In the genomic region with DNA sequence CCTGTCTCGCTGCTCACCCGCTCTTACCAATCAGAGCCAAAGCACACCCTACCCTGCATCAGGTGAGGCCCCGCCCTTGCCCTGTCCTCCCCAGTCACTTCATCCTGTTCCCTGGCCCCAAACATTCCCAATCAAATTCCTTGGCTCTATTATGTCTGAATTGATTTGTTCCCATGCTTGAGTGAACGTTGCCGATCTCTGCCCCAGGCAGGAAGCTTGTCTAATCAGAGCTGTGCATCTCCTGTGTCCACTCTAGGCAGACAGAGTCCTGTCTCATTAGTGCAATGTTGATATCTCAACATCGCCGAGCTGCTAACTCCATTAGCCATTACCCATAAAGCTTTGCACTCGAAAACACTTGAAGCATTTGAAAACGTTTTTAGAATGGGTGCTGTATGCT, we compare ENCODE assay signal across 23 mouse cellular contexts.
DNase-seq lines count a peak whose midpoint lies in the region; ATAC-seq and TF ChIP-seq lines count a peak whose summit lies in the region.
"Had no signal": no experiment of that assay in that cellular context is flagged by ENCODE, and none has a peak within 500 bp of the region (broad histone marks: within the 10 kb centered on the region; RNA-seq: fewer than 3 reads in every experiment).

No protein-coding gene starts in this region.

- H3K9ac ChIP-seq in kidney, postnatal 0 days (ENCODE audit: low read depth, low read length), result no peak overlapping the region
- H3K9ac ChIP-seq: embryonic facial prominence, embryonic 15.5 days; heart, embryonic 15.5 days; hindbrain, embryonic 14.5 days had no signal

- peak; percentile 6 for DNase-seq in kidney, adult 11 months
- DNase-seq in kidney, adult 9 months, result no peak
- DNase-seq in kidney, postnatal 0 days (ENCODE audit: low spot score), result no peak
- no peak for DNase-seq in kidney, postnatal 36 days
- DNase-seq in Muller cell, postnatal 12 days (ENCODE audit: inconsistent ontology term), result peak; percentile 63
- no peak for DNase-seq in spleen, adult 18-20 months
- DNase-seq: adrenal gland, adult 8-10 months; adrenal gland, postnatal 36 days; cerebellum, adult 2 months; cerebellum, postnatal 10 days; embryo, embryonic 11 days; gastrocnemius, adult 2 months; gastrocnemius, postnatal 25 days; heart, postnatal 14 days had no signal

- H3K27ac ChIP-seq in kidney, postnatal 0 days, result no peak overlapping the region
- H3K27ac ChIP-seq: embryonic facial prominence, embryonic 15.5 days; forebrain, embryonic 10.5 days; gastrocnemius, adult 2 months; heart, embryonic 15.5 days; hindbrain, embryonic 10.5 days; hindbrain, embryonic 14.5 days had no signal

- no peaks in the 10 kb centered on the region for H3K9me3 ChIP-seq in kidney, postnatal 0 days (replicated peaks; ENCODE audit: low read length)
- H3K9me3 ChIP-seq: embryonic facial prominence, embryonic 15.5 days; heart, embryonic 15.5 days; hindbrain, embryonic 10.5 days had no signal

- H3K27me3 ChIP-seq in kidney, postnatal 0 days (ENCODE audit: insufficient read depth, low read length), result no peaks in the 10 kb centered on the region
- H3K27me3 ChIP-seq: CH12.LX; embryonic facial prominence, embryonic 15.5 days; heart, embryonic 15.5 days had no signal

- peak overlapping the region; percentile 17; the same call in 1 of the 2 replicates for H3K4me2 ChIP-seq in kidney, postnatal 0 days (ENCODE audit: low read length)
- H3K4me2 ChIP-seq: embryonic facial prominence, embryonic 15.5 days; heart, embryonic 11.5 days; heart, embryonic 15.5 days; hindbrain, embryonic 14.5 days had no signal

- ATAC-seq in kidney, postnatal 0 days (replicated peaks; ENCODE audit: low FRiP score, low read depth), result 0 out of 2 replicates have a peak, but pooled peaks have one; percentile 52
- ATAC-seq: forebrain, embryonic 14.5 days had no signal

- H3K4me1 ChIP-seq in kidney, postnatal 0 days (replicated peaks; ENCODE audit: insufficient read depth, low read length), result no peaks in the 10 kb centered on the region
- H3K4me1 ChIP-seq: embryonic facial prominence, embryonic 15.5 days; heart, embryonic 15.5 days had no signal

- H3K36me3 ChIP-seq in kidney, postnatal 0 days (ENCODE audit: insufficient read depth, low read length), result no peaks in the 10 kb centered on the region
- H3K36me3 ChIP-seq: embryonic facial prominence, embryonic 15.5 days; forebrain, embryonic 10.5 days; heart, embryonic 15.5 days; hindbrain, embryonic 10.5 days had no signal

- no peak overlapping the region for H3K4me3 ChIP-seq in kidney, postnatal 0 days (replicated peaks; ENCODE audit: low read depth, low read length)
- H3K4me3 ChIP-seq: embryonic facial prominence, embryonic 15.5 days; erythroblast, embryonic 14.5 days; forebrain, embryonic 10.5 days; gastrocnemius, adult 2 months; heart, embryonic 15.5 days; hindbrain, embryonic 10.5 days had no signal

- no peak for TF ChIP-seq CTCF in kidney, postnatal 0 days (IDR thresholded peaks at IDR 0.05; ENCODE audit: low read depth)

- WGBS in kidney, postnatal 0 days, result 68% methylated on average over 9 of the region's 9 CpGs

Comparison
In these comparisons a context has a peak if more than half of its experiments do, and no peak if none do; other contexts are left out.
1. DNase-seq: peak in kidney, adult 11 months (single experiment) and Muller cell, postnatal 12 days (single experiment); none in kidney, adult 9 months (single experiment), kidney, postnatal 0 days (single experiment), kidney, postnatal 36 days (0 of 2) and spleen, adult 18-20 months (0 of 2).